Mouse (Mus musculus): ENCODE data around the gene Eif3c. TPM values are rescaled to one million over a fixed set of nuclear protein-coding genes. Genes with fewer than 3 reads are reported as not detected.

Gene Eif3c
- polyA plus RNA-seq, 1 experiment from 2014 or later, result 182 TPM

- H3K4me1 ChIP-seq (ENCODE audit: control insufficient read depth, insufficient read depth, low read length), result peaks cover 11% of the 10 kb centered on the region
- H3K27me3 ChIP-seq (replicated peaks; ENCODE audit: control insufficient read depth, insufficient read depth, low read length), result no peaks in the 10 kb centered on the region
- H3K27ac ChIP-seq (ENCODE audit: low read depth, low read length), result no peak overlapping the region
- ATAC-seq (no peak), DNase-seq (ENCODE audit: low spot score) (no peak)
- no peak overlapping the region for H3K9ac ChIP-seq (ENCODE audit: low read length)
- H3K9me3 ChIP-seq (replicated peaks; ENCODE audit: control insufficient read depth, low read length), result no peaks in the 10 kb centered on the region
- H3K36me3 ChIP-seq (ENCODE audit: control insufficient read depth, insufficient read depth, low read length), result peaks cover 14% of the 10 kb centered on the region
- 90% methylated on average over 2 of the region's 2 CpGs for WGBS
- no peak overlapping the region for H3K4me3 ChIP-seq (ENCODE audit: low read depth, low read length)
- H3K4me2 ChIP-seq (ENCODE audit: low read length), result no peak overlapping the region
Measured at GRCm38 (mm10) chr7:126504913-126505312, 61.3 kb downstream of the Eif3c start.

GRCm38 (mm10) chr7:126503273-126503878, 62.8 kb downstream of the Eif3c start, which contains the start of gene Atxn2l:
Atxn2l (minus strand) TSS chr7:126503437.
- Histone ChIP-seq H3K27ac (ENCODE audit: low read depth, low read length) (peak within 1 kb of the TSS; percentile 98), H3K27me3 (replicated peaks; ENCODE audit: control insufficient read depth, insufficient read depth, low read length) (no peaks in the 10 kb centered on the region), H3K9me3 (replicated peaks; ENCODE audit: control insufficient read depth, low read length) (no peaks in the 10 kb centered on the region), H3K36me3 (ENCODE audit: control insufficient read depth, insufficient read depth, low read length) (peaks cover 29% of the 10 kb centered on the region), H3K4me2 (ENCODE audit: low read length) (peak within 1 kb of the TSS; percentile 67), H3K4me3 (ENCODE audit: low read depth, low read length) (peak within 1 kb of the TSS; percentile 100), H3K9ac (ENCODE audit: low read length) (peak within 1 kb of the TSS; percentile 99), H3K4me1 (ENCODE audit: control insufficient read depth, insufficient read depth, low read length) (peaks cover 11% of the 10 kb centered on the region)
- DNase-seq (ENCODE audit: low spot score) (peak; percentile 99), ATAC-seq (peak; percentile 87)
- under 1% methylated on average over 64 of the region's 72 CpGs for WGBS

GRCm38 (mm10) chr7:126502751-126503150, 63.5 kb downstream of the Eif3c start:
- Histone ChIP-seq H3K4me3 (ENCODE audit: low read depth, low read length) (peak overlapping the region; percentile 100), H3K27ac (ENCODE audit: low read depth, low read length) (peak overlapping the region; percentile 98), H3K4me2 (ENCODE audit: low read length) (peak overlapping the region; percentile 67), H3K9me3 (replicated peaks; ENCODE audit: control insufficient read depth, low read length) (no peaks in the 10 kb centered on the region), H3K36me3 (ENCODE audit: control insufficient read depth, insufficient read depth, low read length) (peaks cover 35% of the 10 kb centered on the region), H3K9ac (ENCODE audit: low read length) (peak overlapping the region; percentile 99), H3K27me3 (replicated peaks; ENCODE audit: control insufficient read depth, insufficient read depth, low read length) (no peaks in the 10 kb centered on the region), H3K4me1 (ENCODE audit: control insufficient read depth, insufficient read depth, low read length) (peaks cover 11% of the 10 kb centered on the region)
- WGBS, result under 1% methylated on average over 40 of the region's 40 CpGs
- DNase-seq (ENCODE audit: low spot score) (no peak), ATAC-seq (no peak)

- Histone ChIP-seq H3K4me3 (ENCODE audit: low read depth, low read length) (peak overlapping the region; percentile 100), H3K27ac (ENCODE audit: low read depth, low read length) (peak overlapping the region; percentile 98), H3K4me1 (ENCODE audit: control insufficient read depth, insufficient read depth, low read length) (peaks cover 11% of the 10 kb centered on the region), H3K9me3 (replicated peaks; ENCODE audit: control insufficient read depth, low read length) (no peaks in the 10 kb centered on the region), H3K27me3 (replicated peaks; ENCODE audit: control insufficient read depth, insufficient read depth, low read length) (no peaks in the 10 kb centered on the region), H3K9ac (ENCODE audit: low read length) (peak overlapping the region; percentile 99), H3K36me3 (ENCODE audit: control insufficient read depth, insufficient read depth, low read length) (peaks cover 41% of the 10 kb centered on the region), H3K4me2 (ENCODE audit: low read length) (peak overlapping the region; percentile 67)
- ATAC-seq (peak; percentile 88), DNase-seq (ENCODE audit: low spot score) (peak; percentile 98)
- WGBS, result under 1% methylated on average over 54 of the region's 57 CpGs
Measured at GRCm38 (mm10) chr7:126502023-126502741, 64.0 kb downstream of the Eif3c start.

GRCm38 (mm10) chr7:126501684-126502022, 64.6 kb downstream of the Eif3c start:
- no peaks in the 10 kb centered on the region for H3K27me3 ChIP-seq (replicated peaks; ENCODE audit: control insufficient read depth, insufficient read depth, low read length)
- ATAC-seq (no peak), DNase-seq (ENCODE audit: low spot score) (no peak)
- peak overlapping the region; percentile 100 for H3K4me3 ChIP-seq (ENCODE audit: low read depth, low read length)
- peak overlapping the region; percentile 98 for H3K27ac ChIP-seq (ENCODE audit: low read depth, low read length)
- H3K4me2 ChIP-seq (ENCODE audit: low read length), result peak overlapping the region; percentile 67
- H3K9me3 ChIP-seq (replicated peaks; ENCODE audit: control insufficient read depth, low read length), result no peaks in the 10 kb centered on the region
- H3K36me3 ChIP-seq (ENCODE audit: control insufficient read depth, insufficient read depth, low read length), result peaks cover 46% of the 10 kb centered on the region
- peak overlapping the region; percentile 99 for H3K9ac ChIP-seq (ENCODE audit: low read length)
- WGBS, result 4% methylated on average over 9 of the region's 9 CpGs
- peaks cover 11% of the 10 kb centered on the region for H3K4me1 ChIP-seq (ENCODE audit: control insufficient read depth, insufficient read depth, low read length)

DNA sequence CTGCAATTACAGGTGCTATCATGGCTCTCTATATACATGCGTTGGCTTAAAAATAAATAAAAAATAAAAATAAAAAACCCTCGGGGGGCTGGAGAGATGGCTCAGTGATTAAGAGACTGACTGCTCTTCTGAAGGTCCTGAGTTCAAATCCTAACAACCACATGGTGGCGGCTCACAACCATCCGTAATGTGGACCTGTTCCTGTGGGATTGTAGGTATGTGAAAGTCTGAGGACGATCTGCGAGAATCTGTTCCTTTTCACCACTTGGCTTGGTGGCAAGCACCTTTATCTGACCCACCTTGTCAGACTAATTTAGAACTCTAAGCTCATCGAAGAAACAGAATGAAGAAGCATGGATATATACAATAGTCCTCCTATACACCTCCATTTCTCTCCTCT, 66.8 kb downstream of the Eif3c start:
- DNase-seq (ENCODE audit: low spot score), result no peak
- Histone ChIP-seq H3K4me3 (ENCODE audit: low read depth, low read length) (no peak overlapping the region), H3K27ac (ENCODE audit: low read depth, low read length) (no peak overlapping the region), H3K4me1 (ENCODE audit: control insufficient read depth, insufficient read depth, low read length) (peaks cover 11% of the 10 kb centered on the region), H3K4me2 (ENCODE audit: low read length) (no peak overlapping the region), H3K27me3 (replicated peaks; ENCODE audit: control insufficient read depth, insufficient read depth, low read length) (no peaks in the 10 kb centered on the region), H3K36me3 (ENCODE audit: control insufficient read depth, insufficient read depth, low read length) (peaks cover 69% of the 10 kb centered on the region), H3K9ac (ENCODE audit: low read length) (no peak overlapping the region), H3K9me3 (replicated peaks; ENCODE audit: control insufficient read depth, low read length) (no peaks in the 10 kb centered on the region)
- 93% methylated on average over 7 of the region's 7 CpGs for WGBS
- ATAC-seq, result no peak

DNA sequence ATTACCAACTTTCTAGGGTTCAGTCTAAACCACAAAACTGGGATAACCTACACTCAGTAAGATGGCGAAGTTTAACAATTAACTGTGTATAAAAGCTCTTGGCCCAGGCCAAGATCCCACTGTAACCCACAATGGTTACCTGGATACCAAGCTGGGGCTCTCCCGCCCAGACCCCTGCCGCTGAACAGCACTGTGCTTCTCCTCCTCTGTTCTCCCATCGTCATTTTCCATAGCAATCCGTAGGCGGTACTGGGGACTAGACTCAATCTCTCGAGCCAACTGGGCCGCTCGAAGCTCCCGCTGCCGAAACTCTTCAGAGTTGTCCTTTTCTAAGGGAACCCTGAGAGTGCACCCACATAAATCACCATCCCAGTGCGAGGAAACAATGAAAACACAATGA, 68.2 kb downstream of the Eif3c start:
- DNase-seq (ENCODE audit: low spot score), result no peak
- Histone ChIP-seq H3K4me1 (ENCODE audit: control insufficient read depth, insufficient read depth, low read length) (peaks cover 8% of the 10 kb centered on the region; the same call in 1 of the 2 replicates), H3K9ac (ENCODE audit: low read length) (no peak overlapping the region), H3K36me3 (ENCODE audit: control insufficient read depth, insufficient read depth, low read length) (peaks cover 83% of the 10 kb centered on the region), H3K9me3 (replicated peaks; ENCODE audit: control insufficient read depth, low read length) (no peaks in the 10 kb centered on the region), H3K4me3 (ENCODE audit: low read depth, low read length) (no peak overlapping the region), H3K4me2 (ENCODE audit: low read length) (no peak overlapping the region), H3K27ac (ENCODE audit: low read depth, low read length) (no peak overlapping the region), H3K27me3 (replicated peaks; ENCODE audit: control insufficient read depth, insufficient read depth, low read length) (no peaks in the 10 kb centered on the region)
- ATAC-seq, result no peak
- 92% methylated on average over 12 of the region's 12 CpGs for WGBS

DNA sequence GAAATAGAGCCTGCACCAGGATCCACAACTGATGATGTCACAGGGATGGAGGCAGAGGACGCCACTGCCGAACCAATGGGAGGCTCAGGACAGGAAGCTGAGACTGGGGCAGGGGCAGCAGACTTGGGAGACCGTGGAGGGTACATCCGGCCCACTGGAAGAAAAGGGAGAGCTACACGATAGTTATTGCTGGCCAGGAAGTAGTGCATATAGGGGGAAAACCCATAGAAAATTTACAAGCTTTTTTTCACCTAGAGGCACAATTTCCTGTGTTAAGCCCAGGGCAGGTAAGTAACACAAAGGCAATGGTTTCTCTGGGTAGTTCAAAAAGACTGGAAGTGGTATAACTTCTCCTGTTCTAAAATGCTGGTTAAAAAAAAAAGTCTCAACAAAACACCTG, 69.7 kb downstream of the Eif3c start:
- ATAC-seq, result no peak
- Histone ChIP-seq H3K27me3 (replicated peaks; ENCODE audit: control insufficient read depth, insufficient read depth, low read length) (no peaks in the 10 kb centered on the region), H3K4me1 (ENCODE audit: control insufficient read depth, insufficient read depth, low read length) (peaks cover 7% of the 10 kb centered on the region; the same call in 1 of the 2 replicates), H3K27ac (ENCODE audit: low read depth, low read length) (no peak overlapping the region), H3K4me2 (ENCODE audit: low read length) (no peak overlapping the region), H3K9me3 (replicated peaks; ENCODE audit: control insufficient read depth, low read length) (no peaks in the 10 kb centered on the region), H3K9ac (ENCODE audit: low read length) (no peak overlapping the region), H3K4me3 (ENCODE audit: low read depth, low read length) (no peak overlapping the region), H3K36me3 (ENCODE audit: control insufficient read depth, insufficient read depth, low read length) (peaks cover 96% of the 10 kb centered on the region)
- 95% methylated on average over 5 of the region's 5 CpGs for WGBS
- DNase-seq (ENCODE audit: low spot score), result no peak

Measured in forebrain, embryonic 14.5 days (tissue).